Mouse (Mus musculus): ENCODE data around the gene Ovca2.

Gene Ovca2

DNA sequence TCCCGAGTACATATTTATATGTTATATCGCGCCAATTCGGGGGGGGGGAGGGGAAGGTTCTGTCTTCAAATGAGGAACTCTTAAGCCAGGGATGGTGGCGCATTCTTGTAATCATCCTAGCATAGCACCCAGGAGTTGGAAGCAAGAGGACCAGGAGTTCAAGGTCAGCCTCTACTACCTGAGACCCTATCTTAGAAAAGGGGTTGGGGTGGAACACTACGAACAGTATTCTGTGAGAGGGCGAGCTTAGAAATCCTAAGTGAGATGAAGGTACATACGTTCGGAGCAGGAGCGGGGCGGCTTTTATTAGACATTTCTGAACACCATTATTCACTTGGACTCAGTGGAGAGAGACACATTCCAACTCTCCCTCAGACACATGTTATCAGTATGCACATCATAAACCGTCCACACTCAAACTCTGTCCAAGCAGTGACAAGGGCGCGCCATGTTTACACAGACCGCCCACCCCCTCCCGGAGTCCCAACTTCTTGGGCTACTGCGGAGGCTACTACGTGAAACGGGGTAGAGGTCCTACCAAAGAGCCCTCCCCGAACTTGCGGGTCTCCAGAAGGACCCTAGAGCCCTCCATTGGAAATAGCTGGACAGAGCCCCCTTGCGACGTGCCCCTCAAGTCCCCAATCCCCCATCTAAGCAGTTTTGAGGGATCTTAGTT, 9.1 kb downstream of the Ovca2 start, which contains the start of gene Hic1:
Hic1 (minus strand) TSS at position 115 of the 676 bp plus-strand sequence.
- no peak for DNase-seq (ENCODE audit: low read depth, low spot score)

DNA sequence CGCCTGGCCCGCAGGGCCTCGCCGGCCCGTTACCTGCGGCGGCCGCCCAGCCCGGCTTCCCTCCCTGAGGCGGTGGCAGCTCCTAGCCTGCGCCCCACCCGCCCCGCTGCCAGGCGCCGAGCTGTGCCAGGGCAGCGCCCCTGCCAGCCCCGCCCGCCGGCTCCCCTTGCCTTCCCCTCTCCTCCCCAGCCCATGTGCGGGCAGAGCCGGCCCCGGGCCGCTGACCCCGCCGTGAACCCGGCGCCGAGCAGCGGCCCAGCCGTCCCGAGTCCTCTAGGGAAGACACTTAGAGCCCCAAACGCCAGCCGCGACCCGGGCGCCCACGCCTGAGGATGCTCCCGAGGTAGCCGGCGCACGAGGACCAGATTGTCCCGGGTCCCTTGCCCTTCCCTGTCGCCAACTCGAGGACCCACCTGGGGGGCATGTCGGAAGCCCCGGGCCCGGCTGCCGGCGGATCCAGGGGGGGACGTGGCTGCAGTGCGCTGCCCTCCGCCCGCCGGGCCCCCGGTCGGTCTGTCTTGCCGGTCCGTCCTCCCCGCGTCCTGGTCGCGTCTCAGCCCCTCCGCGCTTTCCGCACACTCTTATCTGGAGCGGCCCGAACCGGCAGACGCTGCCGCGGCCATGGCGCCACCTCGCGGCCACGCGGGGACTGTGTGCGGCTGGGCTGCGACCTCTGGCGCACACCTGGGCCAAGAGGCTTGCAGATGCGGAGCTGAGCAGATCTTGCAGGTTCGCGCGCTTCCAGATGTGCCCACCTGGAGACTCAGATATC, 9.9 kb downstream of the Ovca2 start:
- DNase-seq (ENCODE audit: low read depth, low spot score), result peak; percentile 82

DNA sequence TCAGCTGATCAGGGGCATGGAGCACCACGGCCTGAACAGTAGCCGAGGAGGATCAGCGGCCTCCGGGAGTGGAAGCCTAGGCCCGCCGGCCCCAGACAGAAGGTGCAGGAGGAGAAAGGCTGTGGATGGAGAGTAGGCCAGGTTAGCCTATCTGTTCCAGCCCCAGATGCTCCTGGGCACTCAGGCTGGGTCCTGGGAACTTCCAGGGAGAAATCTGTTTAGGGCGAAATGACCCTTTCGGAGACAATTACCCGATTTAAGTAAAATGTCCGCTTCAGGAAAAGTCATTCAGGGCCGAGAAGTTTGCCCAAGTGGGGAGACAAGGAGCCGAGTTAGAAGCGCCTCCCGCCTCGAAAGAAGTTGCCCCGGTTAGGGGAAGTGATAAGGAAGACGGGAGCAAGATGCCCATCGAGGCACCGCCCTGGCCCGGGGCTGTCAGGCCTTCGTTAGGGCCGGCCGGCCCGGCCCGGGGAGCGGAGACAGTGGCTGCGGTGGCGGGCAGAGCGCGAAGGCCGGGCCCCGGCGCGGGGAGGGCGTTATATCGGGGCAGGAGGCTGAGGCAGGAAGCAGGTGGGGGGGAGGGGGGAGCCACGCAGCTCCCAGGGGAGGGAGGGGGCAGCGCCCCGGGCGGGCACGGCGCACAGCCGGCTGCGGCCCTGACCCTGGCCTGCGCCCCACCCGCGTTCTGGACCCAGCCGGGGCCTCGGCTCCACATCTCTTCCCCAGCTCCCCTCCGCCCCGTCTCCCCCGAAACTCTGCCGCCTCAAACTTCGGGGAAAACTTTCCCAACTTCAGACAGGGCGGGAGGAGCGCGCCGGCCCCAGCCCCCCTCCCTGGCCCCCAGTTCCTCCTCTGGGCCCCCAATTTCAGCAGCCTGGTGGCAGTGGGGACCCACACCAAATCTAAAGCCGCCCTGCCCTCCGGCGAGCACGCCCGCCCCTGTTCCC, 10.7 kb downstream of the Ovca2 start:
- DNase-seq (ENCODE audit: low read depth, low spot score), result no peak

GRCm38 (mm10) chr11:75166861-75167642, 11.6 kb downstream of the Ovca2 start:
- no peak for DNase-seq (ENCODE audit: low read depth, low spot score)

- no peak for DNase-seq (ENCODE audit: low read depth, low spot score)
Measured at GRCm38 (mm10) chr11:75166193-75166842, 12.3 kb downstream of the Ovca2 start.

DNA sequence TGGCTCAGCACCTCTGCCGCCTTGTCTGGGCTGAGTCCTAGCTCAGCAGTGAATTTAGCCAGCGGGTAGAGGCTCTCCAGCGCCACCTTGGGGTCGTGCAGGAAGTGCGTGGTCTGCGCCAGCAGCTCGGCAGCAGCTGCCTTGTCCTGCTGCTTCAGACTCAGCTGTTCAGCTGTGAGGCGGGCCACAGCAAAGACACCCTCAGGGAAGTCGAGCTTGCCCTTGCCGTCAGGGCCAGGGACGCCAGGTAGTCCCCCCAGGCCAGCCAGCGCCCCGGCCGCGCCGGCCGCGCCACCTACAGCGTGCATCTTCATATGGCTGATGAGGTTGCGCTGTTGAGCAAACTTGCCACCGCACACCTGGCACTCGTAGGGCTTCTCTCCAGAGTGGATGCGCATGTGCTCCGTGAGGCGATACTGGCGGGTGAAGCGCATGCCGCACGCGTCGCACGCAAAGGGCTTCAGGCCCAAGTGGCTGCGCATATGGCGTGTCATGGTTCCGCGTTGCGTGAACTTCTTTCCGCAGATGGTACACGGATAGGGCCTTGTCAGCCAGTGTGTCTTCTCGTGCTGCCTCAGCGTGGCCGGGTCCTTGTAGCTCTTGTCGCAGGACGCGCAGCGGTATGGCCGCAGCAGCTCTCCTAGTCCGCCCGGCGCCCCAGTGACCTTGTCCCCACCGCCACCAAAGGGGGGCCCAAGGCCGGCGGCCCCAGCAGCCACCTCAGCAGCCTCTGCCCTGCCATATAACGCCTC, 13.0 kb downstream of the Ovca2 start:
- DNase-seq (ENCODE audit: low read depth, low spot score), result peak; percentile 59

DNA sequence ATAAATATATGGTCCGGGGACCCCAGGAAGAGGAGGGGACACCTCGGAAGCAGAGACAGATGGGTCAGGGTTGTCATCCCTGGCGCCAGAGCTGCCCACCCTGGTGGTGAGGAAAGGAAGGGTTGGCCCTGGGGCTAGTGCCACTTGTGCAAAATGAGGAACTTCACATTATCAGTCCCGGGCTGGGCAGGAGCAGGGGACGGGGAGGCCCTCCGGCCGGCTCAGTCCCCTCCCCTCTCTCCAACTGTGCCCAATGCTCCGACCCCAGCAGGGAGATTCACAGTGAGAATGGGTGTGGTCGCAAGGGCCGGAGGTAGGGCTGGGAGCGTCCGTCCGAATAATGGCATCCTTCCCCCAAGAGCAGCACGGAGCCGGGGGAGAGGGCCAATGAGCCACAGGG, 13.9 kb downstream of the Ovca2 start:
- DNase-seq (ENCODE audit: low read depth, low spot score), result no peak

DNA sequence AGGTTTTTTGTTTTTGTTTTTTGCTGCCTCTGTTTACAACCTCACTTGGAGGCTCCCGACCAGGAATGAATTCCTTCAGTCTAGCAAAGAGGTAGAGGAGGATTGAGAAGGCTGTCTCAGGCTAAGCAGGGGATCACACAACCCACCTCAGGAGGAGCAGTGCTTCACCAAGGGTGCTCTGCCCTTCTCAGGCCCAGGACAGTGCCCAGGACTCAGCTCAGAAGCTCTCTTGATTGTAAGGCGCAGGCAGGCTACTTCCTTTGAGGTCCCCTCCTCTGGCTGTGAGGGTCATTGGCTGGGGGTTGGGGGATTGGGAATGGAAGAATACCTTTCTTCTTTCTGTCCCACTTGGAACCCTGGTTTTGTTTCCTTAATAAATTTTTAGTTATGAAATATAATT, 14.6 kb downstream of the Ovca2 start:
- no peak for DNase-seq (ENCODE audit: low read depth, low spot score)

- no peak for DNase-seq (ENCODE audit: low read depth, low spot score)
Measured at GRCm38 (mm10) chr11:75163379-75163778, 15.3 kb downstream of the Ovca2 start.

GRCm38 (mm10) chr11:75162591-75163080, 16.0 kb downstream of the Ovca2 start:
- DNase-seq (ENCODE audit: low read depth, low spot score), result no peak

- DNase-seq (ENCODE audit: low read depth, low spot score), result no peak
Measured at GRCm38 (mm10) chr11:75161417-75162008, 17.1 kb downstream of the Ovca2 start.

DNA sequence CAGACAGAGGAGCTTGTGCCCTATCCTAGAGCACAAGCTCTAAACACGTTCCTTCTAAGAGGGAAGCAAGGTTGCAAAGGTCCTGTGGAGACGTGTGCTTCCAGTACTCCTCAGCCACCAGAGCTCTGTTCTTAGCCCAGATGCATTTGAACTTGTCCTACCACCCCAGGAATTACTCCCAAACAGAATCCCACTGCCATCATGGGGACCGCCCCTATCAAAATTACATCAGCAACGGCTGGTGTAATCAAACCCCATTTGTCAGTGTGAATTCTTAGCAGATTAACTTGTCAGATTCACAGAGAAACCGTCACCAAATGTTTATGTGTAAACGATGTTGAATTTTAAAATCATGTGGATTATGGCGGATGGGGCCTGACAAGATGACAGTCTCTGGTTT, 17.7 kb downstream of the Ovca2 start:
- DNase-seq (ENCODE audit: low read depth, low spot score), result no peak

GRCm38 (mm10) chr11:75159564-75159963, 19.1 kb downstream of the Ovca2 start:
- DNase-seq (ENCODE audit: low read depth, low spot score), result no peak

GRCm38 (mm10) chr11:75158432-75158831, 20.2 kb downstream of the Ovca2 start:
- DNase-seq (ENCODE audit: low read depth, low spot score), result no peak

DNA sequence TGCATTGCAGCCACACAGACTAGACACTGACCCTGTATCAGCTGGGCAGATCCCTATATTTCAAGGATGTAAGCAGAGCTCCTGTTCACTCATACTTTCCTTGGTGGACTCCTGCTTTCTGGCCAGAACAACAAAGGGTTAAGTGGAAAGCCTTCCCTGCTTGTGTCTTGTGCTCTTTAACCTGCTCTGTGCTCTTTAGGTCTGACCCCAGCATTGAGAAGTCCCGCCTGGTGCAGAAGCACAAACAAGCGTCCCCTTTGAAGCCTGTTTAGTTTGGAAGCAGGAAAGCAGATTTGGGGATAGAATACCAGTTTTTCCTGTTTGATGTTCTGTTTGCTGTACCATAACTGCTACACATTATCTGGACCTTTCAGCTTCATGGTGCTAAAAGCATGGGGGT, 20.7 kb downstream of the Ovca2 start:
- DNase-seq (ENCODE audit: low read depth, low spot score), result no peak

- no peak for DNase-seq (ENCODE audit: low read depth, low spot score)
Measured at GRCm38 (mm10) chr11:75157037-75157436, 21.6 kb downstream of the Ovca2 start.

DNA sequence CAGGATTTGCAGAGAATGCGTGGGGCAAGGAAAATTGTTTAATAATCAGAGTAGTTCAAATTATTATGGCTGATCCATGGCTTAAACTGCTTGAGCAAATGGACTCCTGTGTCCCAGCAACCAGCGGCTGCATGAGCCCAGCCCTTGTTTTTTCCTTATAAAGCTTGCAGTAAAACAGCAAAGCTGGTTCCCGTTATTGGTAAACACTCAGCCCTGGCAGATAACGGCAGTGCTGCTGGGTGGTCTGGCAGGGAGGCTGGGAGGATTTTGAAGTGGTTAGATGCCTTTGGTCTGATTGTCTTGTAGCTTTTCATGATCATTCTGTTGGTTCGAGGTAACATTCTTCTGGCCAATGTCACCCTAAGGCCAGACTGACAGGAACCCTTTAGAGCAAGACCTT, 22.2 kb downstream of the Ovca2 start:
- no peak for DNase-seq (ENCODE audit: low read depth, low spot score)

- no peak for DNase-seq (ENCODE audit: low read depth, low spot score)
Measured at GRCm38 (mm10) chr11:75155985-75156384, 22.6 kb downstream of the Ovca2 start.

DNA sequence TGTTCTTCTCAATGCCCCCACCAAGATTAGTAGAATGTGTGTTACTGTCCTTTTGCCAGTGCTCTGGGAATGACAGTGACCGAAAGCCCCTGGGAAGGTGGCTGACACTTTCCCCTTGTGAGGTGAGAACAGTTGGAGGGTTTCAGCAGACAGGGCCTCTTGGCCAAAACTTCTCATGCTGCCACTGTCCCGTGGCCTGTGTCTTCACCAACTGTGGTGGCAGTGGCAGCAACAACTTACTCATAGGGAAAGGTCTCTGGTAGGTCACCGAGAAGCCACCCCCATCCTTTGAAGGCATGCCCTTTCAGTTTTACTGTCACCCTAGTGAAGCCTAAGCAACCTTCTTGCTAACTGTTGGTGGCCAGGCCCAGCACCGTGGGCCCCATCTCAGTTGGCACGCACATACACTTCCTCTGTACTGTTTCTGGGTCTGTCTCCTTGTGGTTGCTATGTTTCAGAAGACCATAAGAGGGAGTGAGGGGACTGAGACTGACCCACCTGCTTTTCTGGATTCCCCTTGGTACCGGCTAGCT, 24.5 kb downstream of the Ovca2 start:
- no peak for DNase-seq (ENCODE audit: low read depth, low spot score)

All from forelimb bud, embryonic 11.5 days (tissue).